Mouse (Mus musculus) embryo, embryonic 10 days (tissue): ENCODE measurements at regions not wholly inside any gene's neighbourhood (a gene's known extent, or its start where the extent isn't known, plus 50 kb on each side); places are given as distances from the start of the nearest gene placed in this dataset.
"Not testable (repeated sequence)": the region's sequence is repeated elsewhere in the genome, so short reads cannot be mapped to it uniquely, and the experiment has no call there.

Source experiments
- DNase-seq: peaks from one replicate; pipeline ENCODE4 v3.0.0-alpha.2; 2015; ENCODE audit warnings: low spot score

GRCm38 (mm10) chr1:149463930-149464329 lies 497.2 kb downstream of the Pla2g4a start:
- DNase-seq, result no peak

- no peak for DNase-seq
These were observed 511.1 kb downstream of the Pla2g4a start for GRCm38 (mm10) chr1:149449801-149450493.

GRCm38 (mm10) chr1:149448516-149448915 lies 512.6 kb downstream of the Pla2g4a start:
- DNase-seq, result no peak

GRCm38 (mm10) chr1:149411009-149411408 lies 550.1 kb downstream of the Pla2g4a start:
- DNase-seq, result no peak

GRCm38 (mm10) chr1:149405367-149405766 lies 555.7 kb downstream of the Pla2g4a start:
- no peak for DNase-seq

GRCm38 (mm10) chr1:149388706-149389105 lies 572.4 kb downstream of the Pla2g4a start:
- DNase-seq, result no peak

- no peak for DNase-seq
These were observed 609.7 kb downstream of the Pla2g4a start for GRCm38 (mm10) chr1:149351338-149351907.

GRCm38 (mm10) chr1:149347359-149347758 lies 613.7 kb downstream of the Pla2g4a start:
- no peak for DNase-seq

GRCm38 (mm10) chr1:149338158-149338557 lies 622.9 kb downstream of the Pla2g4a start:
- no peak for DNase-seq

- no peak for DNase-seq
These were observed 628.9 kb downstream of the Pla2g4a start for GRCm38 (mm10) chr1:149332239-149332638.

- DNase-seq, result no peak
These were observed 633.9 kb downstream of the Pla2g4a start for GRCm38 (mm10) chr1:149327171-149327570.

- DNase-seq, result no peak
These were observed 638.0 kb downstream of the Pla2g4a start for GRCm38 (mm10) chr1:149323095-149323494.

- no peak for DNase-seq
These were observed 671.4 kb downstream of the Pla2g4a start for GRCm38 (mm10) chr1:149289725-149290124.

GRCm38 (mm10) chr1:149274932-149275331 lies 686.2 kb downstream of the Pla2g4a start:
- DNase-seq, result no peak

- no peak for DNase-seq
These were observed 704.2 kb downstream of the Pla2g4a start for GRCm38 (mm10) chr1:149256866-149257265.

GRCm38 (mm10) chr1:149254141-149254540 lies 706.9 kb downstream of the Pla2g4a start:
- peak; percentile 24 for DNase-seq

GRCm38 (mm10) chr1:149238329-149239015 lies 722.6 kb downstream of the Pla2g4a start:
- no peak for DNase-seq

- DNase-seq, result not testable (repeated sequence)
These were observed 733.9 kb downstream of the Pla2g4a start for GRCm38 (mm10) chr1:149227170-149227569.

GRCm38 (mm10) chr1:149226400-149226799 lies 734.7 kb downstream of the Pla2g4a start:
- no peak for DNase-seq

GRCm38 (mm10) chr1:149202631-149203030 lies 758.5 kb downstream of the Pla2g4a start:
- DNase-seq, result no peak

- no peak for DNase-seq
These were observed 761.8 kb downstream of the Pla2g4a start for GRCm38 (mm10) chr1:149199284-149199683.

- no peak for DNase-seq
These were observed 762.2 kb downstream of the Pla2g4a start for GRCm38 (mm10) chr1:149198854-149199253.
